Mouse (Mus musculus): ENCODE results near the gene Mphosph8. TPM values are rescaled to one million over a fixed set of nuclear protein-coding genes. Genes with fewer than 3 reads are reported as not detected.

Gene Mphosph8
- polyA plus RNA-seq, 1 experiment from 2014 or later = 38.4 TPM

DNA sequence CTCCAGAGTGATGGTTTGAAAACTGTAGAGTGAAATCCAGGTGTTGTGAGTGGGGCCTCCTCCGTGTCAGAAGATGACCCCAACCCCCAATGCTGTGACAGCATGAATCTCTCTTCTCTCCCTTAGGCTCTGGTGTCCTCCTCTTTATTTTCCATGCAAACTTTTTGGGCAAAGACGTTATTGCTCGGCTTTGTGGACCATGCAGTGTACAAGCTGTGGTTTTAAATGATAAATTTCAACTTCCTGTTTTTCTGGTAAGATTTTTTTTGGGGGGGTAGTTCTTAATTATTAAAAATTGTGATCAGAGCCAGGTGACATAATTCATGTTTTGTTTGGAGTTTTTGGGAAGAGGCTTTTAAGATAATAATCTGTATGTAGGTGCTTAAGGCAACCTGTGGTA lies 27.4 kb downstream of the Mphosph8 start:
- Histone ChIP-seq H3K27me3 (replicated peaks; ENCODE audit: low read depth, poor library complexity, severe bottlenecking) (no peaks in the 10 kb centered on the region), H3K36me3 (replicated peaks) (peaks cover 100% of the 10 kb centered on the region), H3K4me1 (no peaks in the 10 kb centered on the region), H3K9me3 (no peaks in the 10 kb centered on the region), H3K27ac (replicated peaks) (no peak overlapping the region), H3K4me3 (no peak overlapping the region)
- no peak for DNase-seq (ENCODE audit: low spot score)
- 86% methylated on average over 3 of the region's 3 CpGs for WGBS

DNA sequence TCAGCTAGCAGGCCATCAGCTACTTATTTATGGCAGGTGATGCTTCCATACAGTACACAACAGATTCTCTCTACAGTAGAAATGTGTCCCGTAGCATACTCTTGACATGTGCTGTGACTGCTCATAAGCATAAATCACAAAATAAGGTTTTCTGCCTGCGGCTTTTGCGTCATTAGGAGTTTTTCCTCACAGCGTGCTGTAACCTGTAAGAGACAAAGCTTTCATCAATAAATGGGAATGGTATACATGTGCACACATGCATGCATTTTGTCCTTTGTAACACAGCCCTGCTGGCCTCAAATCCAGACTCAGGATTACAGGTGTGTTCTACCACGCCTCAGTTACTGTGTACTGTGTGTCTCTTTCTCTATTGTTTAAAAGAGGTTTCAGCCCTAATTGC lies 29.8 kb downstream of the Mphosph8 start:
- DNase-seq (ENCODE audit: low spot score) = no peak
- 91% methylated on average over 5 of the region's 5 CpGs for WGBS
- H3K4me3 ChIP-seq = no peak overlapping the region
- H3K27me3 ChIP-seq (replicated peaks; ENCODE audit: low read depth, poor library complexity, severe bottlenecking) = no peaks in the 10 kb centered on the region
- H3K36me3 ChIP-seq (replicated peaks) = peaks cover 81% of the 10 kb centered on the region
- no peak overlapping the region for H3K27ac ChIP-seq (replicated peaks)
- H3K4me1 ChIP-seq = no peaks in the 10 kb centered on the region
- H3K9me3 ChIP-seq = no peaks in the 10 kb centered on the region

DNA sequence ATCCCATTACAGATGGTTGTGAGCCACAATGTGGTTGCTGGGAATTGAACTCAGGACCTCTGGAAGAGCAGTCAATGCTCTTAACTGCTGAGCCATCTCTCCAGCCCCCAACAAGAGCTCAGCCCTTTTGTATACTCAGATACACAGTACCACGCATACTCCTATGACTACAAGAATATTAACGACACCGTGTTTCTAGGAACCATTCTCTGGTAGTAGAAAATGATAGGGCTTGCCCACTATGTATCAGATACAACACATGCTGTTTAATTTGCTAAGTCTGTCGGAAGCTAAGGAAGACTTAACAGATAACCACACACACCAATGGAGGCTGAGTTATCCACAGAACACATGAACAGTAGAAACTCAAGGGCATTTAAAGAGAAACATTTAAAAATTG lies 34.6 kb downstream of the Mphosph8 start:
- 95% methylated on average over 4 of the region's 4 CpGs for WGBS
- Histone ChIP-seq H3K4me1 (peaks cover 4% of the 10 kb centered on the region; the same call in 1 of the 2 replicates), H3K27ac (replicated peaks) (no peak overlapping the region), H3K4me3 (no peak overlapping the region), H3K36me3 (replicated peaks) (peaks cover 48% of the 10 kb centered on the region), H3K9me3 (no peaks in the 10 kb centered on the region), H3K27me3 (replicated peaks; ENCODE audit: low read depth, poor library complexity, severe bottlenecking) (no peaks in the 10 kb centered on the region)
- DNase-seq (ENCODE audit: low spot score) = no peak

DNA sequence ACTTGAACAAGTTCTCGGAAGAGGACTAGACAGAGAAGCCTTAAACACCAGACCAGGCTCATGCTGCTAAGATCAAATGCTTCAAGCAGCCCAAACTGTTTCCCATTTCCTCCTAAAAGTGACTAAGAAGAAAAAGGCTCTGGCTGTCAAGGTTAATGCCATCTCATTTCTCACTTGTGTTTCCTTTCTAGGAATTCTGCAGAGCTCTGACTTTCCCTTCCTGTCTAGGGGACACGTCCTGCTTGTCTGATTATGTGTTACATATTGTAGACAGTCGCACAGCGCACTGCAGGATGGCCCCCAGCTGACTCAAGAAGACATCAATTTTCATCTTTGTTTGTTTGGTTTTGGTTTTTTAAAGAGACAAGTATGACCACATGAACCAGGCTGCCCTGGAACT lies 37.6 kb downstream of the Mphosph8 start:
- no peak for DNase-seq (ENCODE audit: low spot score)
- peaks cover 29% of the 10 kb centered on the region for H3K36me3 ChIP-seq (replicated peaks)
- WGBS = 87% methylated on average over 4 of the region's 4 CpGs
- no peak overlapping the region for H3K4me3 ChIP-seq
- no peaks in the 10 kb centered on the region for H3K9me3 ChIP-seq
- H3K27me3 ChIP-seq (replicated peaks; ENCODE audit: low read depth, poor library complexity, severe bottlenecking) = no peaks in the 10 kb centered on the region
- peaks cover 4% of the 10 kb centered on the region; the same call in 1 of the 2 replicates for H3K4me1 ChIP-seq
- no peak overlapping the region for H3K27ac ChIP-seq (replicated peaks)

DNA sequence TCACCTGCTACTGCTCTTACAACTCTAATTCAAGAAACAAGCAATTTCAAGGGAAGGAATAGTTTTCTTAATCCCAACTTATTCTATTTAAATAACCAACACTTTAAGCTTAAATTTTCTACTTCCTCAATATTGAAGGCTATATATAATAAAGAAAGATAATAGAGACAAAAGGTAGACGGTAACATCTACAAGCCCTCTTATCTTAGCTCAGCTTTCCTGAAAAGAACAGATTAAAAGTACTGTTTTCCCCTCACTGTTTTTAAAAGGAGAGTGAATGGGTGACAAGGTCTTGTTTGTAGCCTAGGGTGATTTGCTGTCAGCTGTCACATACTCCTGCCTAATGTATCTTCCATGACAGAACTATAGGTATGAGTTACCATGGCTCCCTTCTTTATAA lies 58.4 kb downstream of the Mphosph8 start:
- no peaks in the 10 kb centered on the region for H3K4me1 ChIP-seq
- peaks cover 30% of the 10 kb centered on the region for H3K36me3 ChIP-seq (replicated peaks)
- DNase-seq (ENCODE audit: low spot score) = no peak
- WGBS = 89% methylated on average over 1 of the region's 1 CpGs
- no peak overlapping the region for H3K4me3 ChIP-seq
- H3K27ac ChIP-seq (replicated peaks) = no peak overlapping the region
- no peaks in the 10 kb centered on the region for H3K27me3 ChIP-seq (replicated peaks; ENCODE audit: low read depth, poor library complexity, severe bottlenecking)
- no peaks in the 10 kb centered on the region for H3K9me3 ChIP-seq

DNA sequence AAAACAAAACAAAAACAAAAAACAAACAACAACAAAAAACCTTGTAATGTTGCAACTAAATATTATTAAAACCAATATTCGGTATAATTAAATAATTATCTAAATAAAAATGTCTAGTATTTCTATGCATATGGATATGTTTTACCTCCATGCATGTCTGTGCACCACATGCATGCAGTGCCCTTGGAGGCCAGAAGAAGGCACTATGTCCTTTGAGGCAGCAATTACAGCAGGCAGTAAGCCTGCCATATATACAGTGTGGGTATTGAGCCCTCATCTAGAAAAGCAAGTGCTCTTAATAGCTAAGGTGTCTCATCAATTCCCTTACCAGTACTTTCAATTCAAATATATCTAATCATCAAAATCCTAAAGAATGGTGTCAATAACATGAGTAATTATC lies 72.1 kb downstream of the Mphosph8 start:
- Histone ChIP-seq H3K27me3 (replicated peaks; ENCODE audit: low read depth, poor library complexity, severe bottlenecking) (no peaks in the 10 kb centered on the region), H3K4me1 (no peaks in the 10 kb centered on the region), H3K27ac (replicated peaks) (no peak overlapping the region), H3K9me3 (no peaks in the 10 kb centered on the region), H3K4me3 (no peak overlapping the region), H3K36me3 (replicated peaks) (peaks cover 69% of the 10 kb centered on the region)
- no peak for DNase-seq (ENCODE audit: low spot score)
- 90% methylated on average over 1 of the region's 1 CpGs for WGBS

Other genes starting within 250 kb of the Mphosph8 start
- 20.9 and 21.3 TPM in 2 replicates for gene Cenpj, start 92.8 kb upstream of the Mphosph8 start, polyA plus RNA-seq (2016; fragmentation: Nextera tagmentation; extraction: Ambion mirVana)
- gene Parp4, start 92.6 kb upstream of the Mphosph8 start, polyA plus RNA-seq (2016; fragmentation: Nextera tagmentation; extraction: Ambion mirVana) = 2.0 and 2.2 TPM in 2 replicates
- gene Pspc1, start 110.1 kb downstream of the Mphosph8 start, polyA plus RNA-seq (2016; fragmentation: Nextera tagmentation; extraction: Ambion mirVana) = 41.3 and 44.7 TPM in 2 replicates
- 22.2 and 26.5 TPM in 2 replicates for gene Zmym5, start 143.5 kb downstream of the Mphosph8 start, polyA plus RNA-seq (2016; fragmentation: Nextera tagmentation; extraction: Ambion mirVana)
- 67.5 and 67.7 TPM in 2 replicates for gene Zmym2, start 218.4 kb downstream of the Mphosph8 start, polyA plus RNA-seq (2016; fragmentation: Nextera tagmentation; extraction: Ambion mirVana)